Comparison of ENCODE assay signal across 11 mouse cellular contexts in genomic region chr12:33225117-33225541, GRCm38 (mm10).
A peak's percentile ranks its signal among the peaks of the same experiment; 100 is the strongest.
DNase-seq lines count a peak whose midpoint lies in the region; ATAC-seq and TF ChIP-seq lines count a peak whose summit lies in the region.
"Had no signal": no experiment of that assay in that cellular context is flagged by ENCODE, and none has a peak within 500 bp of the region (broad histone marks: within the 10 kb centered on the region; RNA-seq: fewer than 3 reads in every experiment).

No protein-coding gene starts in this region.

- peak; percentile 38 for DNase-seq in lung, embryonic 14.5 days
- DNase-seq in lung, postnatal 0 days (ENCODE audit: low spot score), result no peak
- DNase-seq in hindbrain, embryonic 10.5 days (ENCODE audit: low spot score), result peak; percentile 29
- DNase-seq in left cerebral cortex, postnatal 36 days (ENCODE audit: low spot score in 2 of 2), result peak; percentile 52 to 67
- DNase-seq in right cerebral cortex, postnatal 36 days (ENCODE audit: low spot score in 2 of 2), result peak; percentile 48 to 61
- no peak for DNase-seq in adrenal gland, adult 8-10 months
- DNase-seq in spleen, postnatal 36 days (ENCODE audit: low spot score in 2 of 2), result no peak
- DNase-seq in urinary bladder, postnatal 25 days (ENCODE audit: low spot score), result no peak
- DNase-seq: heart, postnatal 10 days had no signal

- 55% methylated on average over 11 of the region's 11 CpGs for WGBS in lung, embryonic 14.5 days
- WGBS in lung, postnatal 0 days, result 61% methylated on average over 11 of the region's 11 CpGs
- 43% methylated on average over 11 of the region's 11 CpGs for WGBS in hindbrain, embryonic 10.5 days

- peak; percentile 27; the same call in 1 of the 2 replicates for ATAC-seq in lung, embryonic 14.5 days (ENCODE audit: insufficient read depth)
- no peak for ATAC-seq in lung, postnatal 0 days

- no peak for TF ChIP-seq EP300 in lung, postnatal 0 days (IDR thresholded peaks at IDR 0.05)

- no peak overlapping the region for H3K4me3 ChIP-seq in lung, embryonic 14.5 days (ENCODE audit: low read depth, low read length)
- H3K4me3 ChIP-seq in lung, postnatal 0 days (ENCODE audit: low read depth, low read length), result no peak overlapping the region
- no peak overlapping the region for H3K4me3 ChIP-seq in hindbrain, embryonic 10.5 days
- H3K4me3 ChIP-seq: erythroblast, embryonic 14.5 days; limb, embryonic 15.5 days had no signal

- H3K4me1 ChIP-seq in lung, embryonic 14.5 days (ENCODE audit: insufficient read depth), result peaks cover 10% of the 10 kb centered on the region; the same call in 1 of the 2 replicates
- H3K4me1 ChIP-seq in lung, postnatal 0 days (ENCODE audit: insufficient read depth, low read depth, low read length), result no peaks in the 10 kb centered on the region
- H3K4me1 ChIP-seq in hindbrain, embryonic 10.5 days (replicated peaks), result peaks cover 39% of the 10 kb centered on the region

- H3K27ac ChIP-seq in lung, embryonic 14.5 days (ENCODE audit: low read depth), result no peak overlapping the region
- H3K27ac ChIP-seq in lung, postnatal 0 days (ENCODE audit: low read length), result no peak overlapping the region
- H3K27ac ChIP-seq in hindbrain, embryonic 10.5 days, result peak overlapping the region; percentile 71
- H3K27ac ChIP-seq: limb, embryonic 15.5 days had no signal

- H3K9ac ChIP-seq in lung, embryonic 14.5 days, result no peak overlapping the region
- H3K9ac ChIP-seq in lung, postnatal 0 days (replicated peaks; ENCODE audit: low read depth), result no peak overlapping the region
- H3K9ac ChIP-seq: limb, embryonic 15.5 days had no signal

- no peaks in the 10 kb centered on the region for H3K9me3 ChIP-seq in lung, embryonic 14.5 days (ENCODE audit: low read depth, low read length)
- no peaks in the 10 kb centered on the region for H3K9me3 ChIP-seq in lung, postnatal 0 days (ENCODE audit: low read length)
- H3K9me3 ChIP-seq in hindbrain, embryonic 10.5 days, result no peaks in the 10 kb centered on the region
- H3K9me3 ChIP-seq: limb, embryonic 15.5 days had no signal

- intact Hi-C loops in left cerebral cortex, postnatal 36 days (cut with DNase I), result no loop called here

- H3K36me3 ChIP-seq in lung, embryonic 14.5 days (ENCODE audit: insufficient read depth), result no peaks in the 10 kb centered on the region
- no peaks in the 10 kb centered on the region for H3K36me3 ChIP-seq in lung, postnatal 0 days (ENCODE audit: insufficient read depth, low read length)
- H3K36me3 ChIP-seq in hindbrain, embryonic 10.5 days, result peaks cover 5% of the 10 kb centered on the region; the same call in 1 of the 2 replicates
- H3K36me3 ChIP-seq: limb, embryonic 15.5 days had no signal

- H3K4me2 ChIP-seq in lung, embryonic 14.5 days, result no peak overlapping the region
- no peak overlapping the region for H3K4me2 ChIP-seq in lung, postnatal 0 days (replicated peaks; ENCODE audit: low read depth, low read length)
- H3K4me2 ChIP-seq: limb, embryonic 15.5 days had no signal

- H3K27me3 ChIP-seq in lung, embryonic 14.5 days (ENCODE audit: insufficient read depth, low read length), result no peaks in the 10 kb centered on the region
- H3K27me3 ChIP-seq in lung, postnatal 0 days (replicated peaks; ENCODE audit: insufficient read depth, low read length), result no peaks in the 10 kb centered on the region
- peaks cover 2% of the 10 kb centered on the region; the same call in 1 of the 2 replicates for H3K27me3 ChIP-seq in hindbrain, embryonic 10.5 days (ENCODE audit: insufficient read depth, poor library complexity, severe bottlenecking)
- H3K27me3 ChIP-seq: limb, embryonic 15.5 days had no signal

- TF ChIP-seq CTCF in lung, embryonic 14.5 days (IDR thresholded peaks at IDR 0.05; ENCODE audit: low read depth), result no peak
- no peak for TF ChIP-seq CTCF in lung, postnatal 0 days (IDR thresholded peaks at IDR 0.05)

Comparison
In these comparisons a context has a peak if more than half of its experiments do, and no peak if none do; other contexts are left out.
1. DNase-seq: peak in lung, embryonic 14.5 days (single experiment), hindbrain, embryonic 10.5 days (single experiment), left cerebral cortex, postnatal 36 days (2 of 2) and right cerebral cortex, postnatal 36 days (2 of 2); none in lung, postnatal 0 days (single experiment), adrenal gland, adult 8-10 months (single experiment), spleen, postnatal 36 days (0 of 2) and urinary bladder, postnatal 25 days (single experiment).